Mouse (Mus musculus) kidney, postnatal 4 days (tissue): Measurements from ENCODE around the gene Aagab.

Experiments
- DNase-seq, 2 experiments: peaks; one replicate each; pipeline ENCODE4 v3.0.0; 2021; ENCODE audit warnings: mixed read lengths in 2 of 2

Aagab gene

DNA sequence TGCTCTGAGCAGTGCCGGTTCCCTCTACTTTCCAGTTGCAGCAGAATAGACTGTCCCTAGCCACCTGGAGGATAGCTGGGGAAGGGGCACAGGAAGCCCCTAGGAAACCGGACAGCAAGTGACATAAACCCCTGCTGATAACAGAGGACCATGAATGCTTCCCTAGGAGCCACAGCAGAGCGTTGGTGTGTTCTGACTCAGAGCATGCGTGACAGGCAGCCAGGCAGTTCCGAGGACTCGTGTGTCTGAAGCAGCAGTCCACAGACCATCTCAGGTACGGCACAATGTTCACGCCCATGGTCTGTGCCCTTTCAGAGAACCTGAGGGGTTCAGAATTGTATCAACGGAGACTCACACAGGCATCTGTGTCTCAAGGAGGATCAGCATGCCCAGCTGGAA lies 46.1 kb downstream of the Aagab start:
- no peak for DNase-seq

DNA sequence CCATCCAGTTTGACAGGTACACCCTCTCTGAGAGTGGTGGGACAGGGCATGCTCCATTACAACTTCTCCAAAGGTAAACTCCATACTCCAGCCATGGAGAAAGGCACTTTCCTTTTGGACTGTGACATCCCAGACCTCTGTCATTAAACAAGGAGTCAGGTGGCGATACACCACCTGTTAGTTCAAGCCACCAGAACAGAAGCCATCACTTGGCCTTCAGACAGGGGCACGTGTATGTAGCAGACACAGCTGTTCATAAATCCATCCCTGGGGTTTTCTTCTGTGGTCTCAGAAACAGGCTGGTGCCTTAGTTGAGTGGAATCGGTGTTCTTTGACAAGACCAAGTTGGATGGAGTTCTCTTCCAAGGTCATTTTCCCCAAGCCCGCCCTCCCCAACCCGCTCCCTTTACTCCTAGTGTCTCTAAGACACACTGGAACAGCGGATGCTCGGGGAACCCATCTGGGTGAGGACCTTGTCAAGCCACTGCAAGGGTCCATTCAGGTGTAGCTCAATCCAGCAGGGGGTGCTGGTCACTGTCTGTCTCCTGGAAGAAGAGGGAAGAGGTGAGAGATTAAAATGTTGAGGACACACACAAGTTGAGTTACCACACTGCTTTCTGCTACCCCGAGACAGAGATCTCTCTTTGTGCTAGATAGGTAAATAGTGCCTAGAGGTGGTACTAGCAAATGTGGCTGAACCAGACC lies 47.5 kb downstream of the Aagab start:
- DNase-seq, result peak; percentile 71 to 76

DNA sequence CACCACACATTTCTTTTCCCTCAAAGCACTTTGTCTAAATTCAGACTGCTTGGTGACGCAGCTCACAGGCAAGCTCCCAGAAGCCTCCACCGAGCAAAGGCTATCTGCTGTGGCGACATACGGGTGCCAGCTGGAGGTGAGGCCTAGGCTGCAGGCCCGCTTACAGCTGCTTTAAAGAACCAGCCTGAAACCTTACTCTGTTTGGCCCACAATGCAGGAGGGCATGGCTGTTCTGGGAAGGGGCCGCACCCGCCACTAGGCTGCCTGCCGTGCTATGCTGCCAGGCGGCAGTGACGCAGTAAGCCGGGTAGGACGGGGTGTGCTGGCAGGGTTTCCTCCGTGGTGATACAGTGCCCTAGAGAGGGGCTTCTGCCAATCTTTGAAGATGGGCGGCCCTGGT lies 48.4 kb downstream of the Aagab start:
- DNase-seq, result peak in 1 of 2 experiments; percentile 25

DNA sequence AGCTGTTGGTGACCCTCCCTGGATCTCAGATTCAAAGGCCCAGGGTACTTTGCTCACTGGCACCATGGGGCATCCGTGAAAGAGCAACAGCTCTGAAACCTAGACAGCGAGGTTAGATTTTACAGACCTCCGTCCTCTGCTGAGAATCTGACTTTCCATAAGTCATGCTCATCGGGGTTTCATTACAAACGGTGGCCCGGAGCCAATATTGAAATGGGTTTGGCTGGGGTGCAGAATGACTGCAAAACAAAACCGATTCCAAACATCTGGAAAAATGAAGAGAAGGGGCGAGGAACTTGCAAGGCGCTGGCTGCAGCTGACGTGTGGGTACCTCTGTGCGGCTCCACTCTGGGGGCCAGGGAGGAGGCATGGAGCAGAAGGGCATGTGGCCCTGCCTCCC lies 49.1 kb downstream of the Aagab start:
- DNase-seq, result peak; percentile 72 to 76

DNA sequence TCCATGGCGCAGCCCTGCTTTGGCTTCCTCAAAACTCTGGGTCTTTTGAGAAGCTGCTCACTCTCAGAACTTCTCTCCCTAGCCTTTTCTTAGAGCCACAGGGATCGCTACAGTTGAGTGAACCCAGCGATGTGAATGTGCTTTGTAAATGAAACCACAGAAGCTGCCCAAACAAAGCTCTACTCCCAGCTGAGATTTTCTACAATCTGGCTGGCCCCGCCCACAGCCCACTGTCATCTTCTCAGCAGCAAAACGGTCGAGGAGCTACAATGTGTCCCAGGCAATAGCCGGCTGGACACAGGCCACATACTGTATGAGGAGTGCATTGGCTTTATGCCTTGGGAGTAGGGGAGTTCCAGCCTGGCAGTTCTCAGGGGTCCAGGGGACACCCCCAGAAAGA lies 51.2 kb downstream of the Aagab start:
- peak; percentile 70 to 81 for DNase-seq

DNA sequence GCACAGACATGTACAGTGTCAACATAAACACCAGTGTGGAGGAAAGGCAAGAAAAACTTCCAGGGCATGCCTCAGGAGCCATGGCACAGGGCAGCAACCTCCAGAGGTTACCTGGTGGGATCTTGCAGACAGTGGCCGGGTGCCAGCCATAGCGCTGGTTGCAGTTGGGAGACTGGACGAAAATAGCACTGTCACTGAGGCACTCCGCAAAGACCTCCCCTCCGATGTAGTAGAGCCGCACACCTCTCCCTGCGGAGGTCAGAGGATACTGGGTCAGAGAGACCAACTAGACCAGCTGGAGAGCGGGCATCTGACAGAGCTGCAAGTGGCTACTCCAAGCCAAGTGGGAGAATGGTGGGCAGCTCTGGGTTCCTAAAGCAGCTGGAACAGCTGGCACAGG lies 52.1 kb downstream of the Aagab start:
- DNase-seq, result no peak

DNA sequence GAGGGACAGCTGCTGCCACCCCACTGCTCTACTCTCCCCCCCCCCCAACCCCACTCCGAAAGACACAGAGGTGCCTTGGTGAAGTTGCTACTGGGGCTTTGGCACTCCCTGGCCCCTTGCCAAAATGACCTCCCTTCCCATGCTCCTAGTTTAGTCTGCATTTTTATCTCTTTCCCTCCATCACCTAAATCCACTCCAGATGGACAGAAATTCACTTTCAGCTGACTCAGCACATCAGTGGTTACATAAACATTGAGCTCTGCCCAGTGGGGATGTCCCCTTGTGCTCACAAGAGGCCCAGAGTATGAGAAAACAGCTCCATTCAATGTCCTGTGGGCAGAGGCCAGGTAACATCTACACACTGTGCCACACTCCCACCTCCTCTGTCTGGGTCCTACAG lies 52.6 kb downstream of the Aagab start:
- DNase-seq, result no peak

DNA sequence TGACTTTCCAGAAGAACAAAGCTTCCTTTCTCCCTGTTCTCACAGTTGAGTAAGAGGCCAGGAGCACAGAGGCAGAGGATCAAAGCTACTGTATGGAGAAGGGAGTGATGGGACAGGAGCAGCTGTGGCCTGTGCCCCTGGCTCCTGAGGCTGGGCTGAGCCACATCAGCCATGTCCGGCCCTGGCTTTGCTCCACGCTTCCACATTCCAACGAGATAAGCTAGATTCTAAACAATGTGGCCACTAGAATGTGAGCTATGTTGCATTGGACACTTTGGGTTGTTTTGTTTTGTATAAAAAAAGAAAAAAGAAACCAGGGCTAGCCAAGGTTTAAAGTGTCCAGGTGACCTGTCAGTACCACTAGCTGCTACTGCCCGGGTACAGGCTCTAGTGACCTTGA lies 54.7 kb downstream of the Aagab start:
- peak; percentile 75 to 84 for DNase-seq

DNA sequence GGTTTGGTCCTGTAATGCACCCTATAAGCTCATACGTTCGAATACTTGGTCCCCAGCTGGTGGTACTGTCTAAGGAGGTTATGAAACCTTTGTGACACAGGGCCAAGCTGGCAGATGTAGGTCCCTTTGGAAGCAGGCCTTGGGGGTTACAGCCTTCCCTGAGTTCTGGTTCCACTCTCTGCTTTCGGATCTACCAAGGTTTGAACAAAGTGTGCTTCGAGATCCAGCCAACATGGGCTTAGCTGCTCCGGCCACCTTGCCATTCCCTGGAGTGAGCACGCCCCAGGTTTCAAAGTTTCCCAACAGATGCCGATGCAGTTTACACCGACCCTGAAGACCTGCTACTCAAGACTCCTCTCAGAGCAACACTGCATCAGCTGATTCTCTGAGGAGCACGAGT lies 56.0 kb downstream of the Aagab start:
- no peak for DNase-seq

DNA sequence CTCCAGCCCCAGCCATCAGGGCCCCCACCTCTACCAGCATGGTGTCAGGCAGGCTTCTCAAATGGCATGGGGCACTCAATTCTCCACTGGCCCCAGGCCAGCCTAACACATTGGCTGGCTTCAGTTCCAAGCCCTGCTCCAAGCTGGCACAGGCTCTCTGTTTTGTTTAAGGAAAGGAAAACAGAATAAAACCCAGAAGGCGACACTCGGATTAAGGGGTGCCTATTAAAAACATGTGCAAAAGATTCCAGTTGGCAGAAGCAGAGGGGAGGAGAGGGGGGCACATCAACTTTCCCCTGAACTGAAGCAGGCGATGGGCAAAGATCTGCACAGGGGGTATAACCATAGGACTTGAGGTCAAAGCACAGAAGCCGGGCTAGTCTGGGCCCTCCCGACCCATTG lies 56.5 kb downstream of the Aagab start:
- no peak for DNase-seq

DNA sequence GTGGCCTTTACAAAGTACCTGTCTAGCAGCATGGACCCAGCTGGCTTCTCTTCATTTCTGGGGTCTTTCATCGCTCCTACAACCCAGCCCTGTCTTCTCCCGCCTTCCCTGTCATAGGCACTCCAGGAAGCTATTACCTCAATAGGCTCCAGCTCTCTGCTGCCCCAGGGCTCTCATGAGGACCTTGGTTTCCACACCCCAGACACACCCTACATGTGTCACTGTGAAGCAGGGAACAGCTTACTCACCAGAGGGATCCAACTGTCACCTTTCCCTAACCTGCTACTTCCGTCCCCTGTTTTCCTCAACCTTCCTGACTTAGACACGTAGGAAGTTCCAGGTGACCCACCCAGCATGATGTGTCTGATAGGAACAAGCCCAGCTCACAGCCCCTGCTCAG lies 57.6 kb downstream of the Aagab start:
- DNase-seq, result no peak

DNA sequence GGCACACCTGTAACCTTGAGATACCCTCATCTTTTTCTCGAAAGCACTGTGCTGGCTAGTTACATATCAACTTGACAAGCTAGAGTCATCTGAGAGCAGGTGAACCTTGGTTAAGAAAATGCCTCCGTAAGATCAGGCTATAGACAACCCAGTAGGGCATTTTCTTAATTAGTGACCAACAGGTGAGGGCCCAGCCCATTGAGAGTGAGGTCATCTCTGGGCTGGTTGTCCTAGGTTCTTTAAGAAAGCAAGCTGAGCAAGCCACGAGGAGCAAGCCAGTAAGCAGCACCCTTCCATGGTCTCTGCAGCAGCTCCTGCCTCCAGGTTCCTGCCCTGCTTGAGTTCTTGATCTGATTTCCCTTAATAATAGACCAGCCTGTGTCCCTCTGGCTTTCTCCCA lies 58.2 kb downstream of the Aagab start:
- no peak for DNase-seq

DNA sequence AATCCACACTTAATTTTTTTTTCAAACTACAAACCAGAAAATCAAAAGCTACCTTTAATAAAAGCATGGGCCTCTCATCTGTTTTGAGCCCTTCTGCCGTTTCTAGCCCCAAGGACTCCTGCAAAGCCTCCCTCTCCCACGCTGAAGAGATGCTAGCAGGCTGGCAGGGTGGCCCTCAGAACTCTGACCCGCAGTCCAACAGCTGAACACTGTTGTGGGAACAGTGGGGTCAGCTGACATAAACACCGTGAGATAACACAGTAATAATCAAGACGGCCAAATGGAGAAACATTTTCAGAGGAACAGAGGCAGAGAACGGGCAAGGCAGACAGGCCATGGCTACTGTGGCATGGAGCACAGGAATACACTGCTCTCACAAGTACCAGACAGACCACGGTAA lies 60.3 kb downstream of the Aagab start:
- DNase-seq, result no peak

DNA sequence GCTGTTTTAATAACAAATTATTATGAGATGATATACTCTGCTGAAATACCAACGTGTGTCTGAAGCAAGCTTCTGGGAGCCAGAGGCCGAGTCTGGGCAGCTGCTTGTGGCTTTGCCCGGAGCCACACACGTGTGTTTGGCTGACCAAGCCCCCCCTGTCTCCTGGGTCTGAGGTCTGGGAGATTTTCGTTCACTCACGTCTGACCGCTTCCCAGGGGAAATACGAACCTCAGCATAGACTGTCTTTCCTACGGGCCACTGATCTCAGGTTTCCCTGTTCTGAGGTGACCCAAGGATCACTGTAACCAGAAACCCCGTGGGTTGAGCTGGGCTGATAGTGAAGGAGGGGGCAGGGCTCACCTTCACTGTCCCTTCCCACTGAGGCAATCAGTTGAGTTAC lies 60.8 kb downstream of the Aagab start:
- DNase-seq, result no peak

DNA sequence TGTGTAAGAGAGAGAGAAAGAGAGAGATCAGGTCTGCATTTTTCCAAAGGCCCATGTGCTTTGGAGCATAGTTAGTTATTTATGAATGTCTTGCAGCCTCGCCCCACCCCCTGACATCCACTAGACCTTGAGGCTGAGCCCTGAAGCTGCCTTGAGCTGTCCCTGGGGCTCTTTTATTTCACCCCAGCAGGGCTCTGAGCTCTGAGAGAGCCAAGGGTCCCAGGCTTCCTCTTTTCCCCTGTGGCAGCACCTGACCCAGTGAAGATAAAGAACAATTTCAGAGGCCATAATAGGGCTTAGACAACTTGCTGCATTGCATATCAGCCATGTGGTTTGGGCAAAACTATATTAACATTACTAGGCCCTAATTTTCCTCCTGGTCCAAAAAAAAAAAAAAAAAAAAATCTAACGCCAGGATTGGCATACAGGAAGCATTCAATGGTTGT lies 61.9 kb downstream of the Aagab start:
- peak; percentile 43 to 68 for DNase-seq

DNA sequence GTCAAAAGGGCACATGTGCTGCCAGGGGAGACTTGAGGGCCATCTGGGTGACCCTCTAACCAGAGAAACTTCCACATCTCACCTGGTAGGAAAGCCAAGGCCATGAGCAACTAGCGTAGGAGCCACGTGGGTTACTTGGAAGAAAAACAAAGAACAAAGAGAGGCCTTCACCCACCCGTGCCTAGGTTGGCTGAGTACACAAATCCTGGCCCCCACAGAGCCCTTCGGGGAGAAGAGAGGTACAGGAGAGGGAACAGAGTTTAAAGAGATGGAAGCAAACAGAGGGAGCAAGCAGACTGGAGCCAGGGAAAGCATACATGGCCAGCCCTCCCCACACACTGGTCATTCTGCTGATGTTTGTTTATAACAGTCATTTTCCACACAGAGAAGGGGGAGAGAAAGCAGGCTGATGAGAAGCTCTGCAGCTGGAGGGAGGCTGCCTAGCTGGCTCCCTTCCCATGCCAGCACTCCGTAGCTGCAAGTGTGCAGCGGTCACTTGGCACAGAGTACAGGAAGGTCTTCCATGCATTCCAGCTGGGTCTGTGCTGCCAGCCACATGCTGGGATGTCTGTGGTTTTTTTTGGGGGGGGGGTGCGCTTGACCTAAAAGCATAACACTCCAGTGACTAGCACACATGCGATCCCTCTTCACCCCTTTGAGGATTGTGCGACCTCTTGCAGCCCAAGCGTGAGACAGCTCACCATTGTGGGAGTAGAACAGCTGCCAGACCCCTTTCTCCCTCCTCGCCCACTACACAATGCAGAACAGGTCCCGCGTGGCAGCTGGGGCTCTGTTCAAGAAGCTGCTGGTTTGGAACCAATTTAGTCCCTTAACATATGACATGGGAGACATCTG lies 62.6 kb downstream of the Aagab start:
- DNase-seq, result peak; percentile 55 to 70

DNA sequence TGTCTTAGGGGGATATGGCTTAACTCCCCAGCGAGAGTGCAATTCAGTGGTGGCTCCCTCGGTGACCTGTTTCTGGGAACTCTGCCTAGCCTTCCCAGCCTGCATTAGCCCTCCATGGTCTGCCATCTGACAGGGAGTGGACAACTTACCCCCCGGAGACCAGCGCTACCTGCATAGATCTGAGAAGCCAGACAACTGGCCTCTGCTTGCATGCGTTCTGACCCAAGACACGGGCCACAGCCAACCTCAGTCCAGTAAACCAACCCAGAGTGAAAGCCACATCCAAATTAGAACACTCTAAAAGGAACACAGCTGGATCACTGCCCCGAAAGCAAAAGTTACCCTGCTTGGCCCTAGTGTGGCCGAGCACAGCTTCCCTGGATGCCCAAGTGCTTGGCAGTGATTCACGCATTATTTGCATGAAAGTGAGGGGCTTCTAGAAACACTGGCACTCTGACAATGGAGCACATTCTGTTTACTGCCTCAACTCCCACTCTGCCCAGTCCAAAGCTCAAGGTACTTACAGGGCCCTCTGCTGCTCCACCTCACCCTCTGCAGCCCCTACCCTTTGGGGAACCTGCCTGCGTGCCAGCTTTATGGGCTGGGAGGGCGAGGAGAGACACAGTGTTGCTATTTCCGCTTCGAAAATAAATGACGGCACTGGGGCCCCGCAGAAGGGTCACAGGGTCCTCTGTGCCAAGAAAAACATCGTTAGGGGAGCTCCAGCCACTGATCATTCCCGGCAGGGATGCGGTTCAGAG lies 64.3 kb downstream of the Aagab start:
- peak; percentile 71 to 79 for DNase-seq

DNA sequence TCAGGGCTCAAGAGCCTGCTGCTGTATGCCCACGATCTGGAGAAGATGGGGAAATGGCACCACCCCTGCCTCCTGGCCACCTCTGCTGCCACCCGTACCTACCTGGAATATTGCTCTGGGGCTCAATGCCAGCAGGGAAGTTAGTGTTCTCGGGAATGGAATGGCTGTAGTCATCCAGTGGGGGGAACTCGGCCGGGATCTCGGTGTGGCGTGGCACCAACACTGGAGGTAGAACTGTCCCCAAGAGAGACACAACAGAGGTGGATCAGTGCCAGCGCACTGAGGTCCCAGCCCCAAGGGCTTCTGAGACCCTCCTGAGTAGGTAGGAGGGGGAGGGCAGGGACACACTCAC lies 64.9 kb downstream of the Aagab start:
- DNase-seq, result no peak

DNA sequence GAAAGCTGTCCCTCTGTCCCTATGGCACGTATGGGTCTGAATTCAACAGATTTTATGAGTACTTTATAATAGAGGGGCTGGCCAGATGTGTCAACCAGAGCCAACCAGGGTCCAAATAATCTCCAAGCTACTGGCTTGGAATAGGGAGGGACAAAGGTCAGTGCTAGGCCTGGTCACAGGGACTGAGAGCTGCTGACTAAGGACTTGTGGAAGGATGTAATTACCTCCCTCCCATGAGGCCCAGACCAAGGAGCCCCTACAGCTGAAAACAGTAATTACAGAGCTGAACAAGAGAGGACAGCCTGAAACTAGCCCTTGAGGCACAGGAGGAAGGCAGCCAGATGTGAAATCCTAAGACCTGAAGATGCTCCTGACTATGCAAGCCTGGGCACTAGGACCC lies 66.2 kb downstream of the Aagab start:
- DNase-seq, result peak in 1 of 2 experiments; percentile 55

DNA sequence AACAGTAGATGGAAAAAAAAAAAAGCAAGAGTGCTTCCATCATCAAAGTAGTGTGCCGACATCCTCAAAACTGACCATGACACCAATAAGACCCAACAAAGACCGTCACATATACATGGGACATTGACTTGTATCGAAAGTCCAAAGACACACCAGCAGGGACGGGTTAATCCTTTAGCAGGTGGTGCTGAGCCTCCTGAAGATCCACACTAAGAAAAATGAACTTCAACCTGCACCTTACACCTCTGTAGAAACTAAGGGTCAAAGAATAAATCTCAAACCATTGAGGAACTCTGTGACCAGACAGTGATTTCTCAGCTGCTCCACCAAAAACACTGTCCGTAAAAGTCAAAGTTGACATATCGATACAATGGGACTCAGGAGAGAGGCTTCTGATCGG lies 67.4 kb downstream of the Aagab start:
- no peak for DNase-seq

DNA sequence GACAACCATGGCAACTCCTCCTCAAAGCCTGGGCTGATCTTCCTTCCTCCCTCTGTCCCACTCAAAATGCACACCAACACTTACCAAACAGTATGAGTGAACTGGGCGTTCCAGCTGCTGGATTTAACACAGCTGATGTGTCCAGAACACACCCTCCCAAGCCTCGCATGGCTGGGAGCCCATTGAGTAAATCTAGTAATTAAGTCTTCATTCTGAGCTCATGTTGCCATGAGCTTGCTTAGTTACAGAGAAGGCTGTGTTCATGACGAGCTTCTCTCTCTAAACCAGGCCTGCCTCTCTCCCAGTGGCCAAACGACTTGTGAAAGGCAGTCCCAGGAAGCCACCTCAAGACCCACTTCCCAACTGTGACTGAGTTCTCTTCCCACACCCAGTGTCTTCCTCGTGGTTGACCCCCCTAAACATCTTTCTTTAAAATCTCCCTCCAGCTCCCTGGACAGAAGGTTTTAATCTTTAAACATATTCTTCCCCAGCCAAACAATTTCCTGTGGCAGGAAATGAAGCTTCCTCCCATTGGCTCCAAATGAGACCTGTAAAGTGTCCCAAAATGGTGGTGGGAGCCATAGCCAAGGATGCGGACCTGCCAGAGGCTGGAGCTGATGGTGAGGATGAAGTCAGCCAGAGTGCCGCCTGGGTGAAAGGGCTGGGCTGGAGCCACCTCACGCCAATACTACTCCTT lies 70.5 kb downstream of the Aagab start:
- peak; percentile 68 to 80 for DNase-seq

DNA sequence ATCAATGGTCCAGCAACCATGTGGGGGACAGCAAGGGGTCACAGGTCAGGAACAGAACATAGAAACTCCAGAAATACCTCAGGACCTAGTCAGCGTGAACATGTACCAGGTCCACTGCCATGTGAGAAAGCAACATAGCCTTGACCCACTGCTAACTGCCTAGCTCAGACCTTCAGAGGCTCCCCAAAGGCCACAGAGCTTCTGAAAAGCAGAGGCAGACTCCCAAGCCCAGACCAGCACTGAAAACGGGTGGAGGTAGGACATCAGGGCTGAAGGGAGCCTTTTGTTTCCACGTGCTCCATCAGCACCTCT lies 71.0 kb downstream of the Aagab start:
- no peak for DNase-seq

DNA sequence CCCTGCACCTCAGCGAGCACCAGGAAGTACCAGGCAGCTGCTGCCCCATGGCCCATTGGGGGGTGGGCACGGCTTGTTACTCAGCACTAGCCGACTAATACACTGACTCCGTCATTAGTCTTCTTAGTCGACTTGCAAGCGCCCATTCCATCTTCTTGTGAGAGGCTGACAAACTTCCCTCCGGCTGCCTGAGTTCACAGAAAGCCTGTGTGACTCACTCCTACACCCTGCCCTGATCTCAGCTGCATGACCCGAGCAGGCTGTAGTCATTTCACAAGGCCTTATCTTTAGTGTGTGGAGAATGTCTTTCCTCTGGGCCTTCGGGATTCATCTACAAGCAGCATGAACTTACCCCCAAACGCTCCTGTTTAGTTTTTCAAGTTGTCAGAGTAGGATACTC lies 72.2 kb downstream of the Aagab start:
- no peak for DNase-seq
